Mouse (Mus musculus) urinary bladder, postnatal 10 days (tissue): ENCODE results near the gene Ptn.

Experiments used
- DNase-seq: peaks from one replicate; pipeline ENCODE4 v3.0.0; 2022; ENCODE audit warnings: low spot score

Ptn gene

DNA sequence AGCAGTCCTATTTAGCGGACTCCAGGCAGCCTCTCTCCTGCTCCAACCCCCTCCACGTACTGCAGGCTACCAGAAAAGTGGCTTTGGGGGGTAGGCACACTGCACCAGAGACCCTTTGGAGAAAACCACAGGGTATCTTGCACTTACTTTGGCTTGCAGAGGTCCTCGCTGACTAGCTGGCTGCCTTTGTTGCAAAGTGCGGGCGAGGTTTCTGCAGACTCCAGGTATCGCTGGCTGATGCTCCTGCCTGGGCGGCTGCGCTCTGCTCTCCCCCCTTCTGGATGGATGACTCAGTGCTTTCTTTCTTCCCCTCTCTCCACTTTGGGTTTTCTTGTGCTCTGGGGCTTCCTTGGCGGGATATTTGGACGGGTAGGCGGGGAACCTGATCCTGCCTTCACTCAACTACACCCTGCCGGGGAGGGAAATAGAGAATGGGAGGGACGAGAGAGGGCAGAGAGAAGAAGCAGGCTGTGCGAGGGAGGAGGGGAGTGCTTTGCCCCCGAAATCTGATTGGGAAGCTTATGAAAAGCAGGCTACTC lies at the start of gene Ptn:
Gene Ptn, minus strand, starts transcription at position 474 of the 539 bp plus-strand sequence.
- no peak for DNase-seq

GRCm38 (mm10) chr6:36858258-36859041 lies 48.4 kb upstream of the Ptn start:
- DNase-seq, result no peak

GRCm38 (mm10) chr6:36857627-36858257 lies 47.7 kb upstream of the Ptn start:
- no peak for DNase-seq

DNA sequence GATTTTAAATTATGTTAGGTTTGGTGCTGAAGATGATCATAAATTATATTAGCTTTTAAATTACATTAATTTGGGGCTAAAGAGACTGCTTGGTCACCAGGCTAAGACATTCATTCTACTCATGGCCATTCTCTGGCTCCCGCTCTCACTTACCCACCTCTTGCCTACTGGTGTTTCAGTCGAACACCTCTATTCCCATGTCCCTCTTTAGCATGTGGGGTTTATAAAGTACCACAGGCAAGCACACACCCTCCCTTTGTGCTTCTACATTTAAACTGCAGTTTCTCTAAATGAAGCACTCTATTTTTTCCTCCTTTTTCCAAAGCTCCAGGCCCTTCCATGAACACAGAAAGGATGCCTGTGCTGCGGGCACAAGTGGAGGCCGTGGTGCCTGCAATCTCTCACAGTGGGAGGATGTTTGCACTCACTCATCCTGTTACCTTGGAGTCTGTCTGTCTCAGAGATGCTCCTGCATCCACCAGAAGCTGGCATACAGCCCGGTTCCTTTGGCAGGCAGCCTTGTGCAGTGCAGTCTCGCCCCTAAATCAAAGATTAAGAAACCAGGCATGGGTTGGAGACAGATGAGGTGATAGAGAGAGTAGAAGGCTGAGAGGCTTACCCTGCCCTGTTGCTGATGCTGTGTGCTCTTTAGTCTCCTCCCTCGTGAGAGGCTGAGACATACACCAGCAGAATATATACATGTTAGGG lies 40.6 kb upstream of the Ptn start:
- peak; percentile 20 for DNase-seq

DNA sequence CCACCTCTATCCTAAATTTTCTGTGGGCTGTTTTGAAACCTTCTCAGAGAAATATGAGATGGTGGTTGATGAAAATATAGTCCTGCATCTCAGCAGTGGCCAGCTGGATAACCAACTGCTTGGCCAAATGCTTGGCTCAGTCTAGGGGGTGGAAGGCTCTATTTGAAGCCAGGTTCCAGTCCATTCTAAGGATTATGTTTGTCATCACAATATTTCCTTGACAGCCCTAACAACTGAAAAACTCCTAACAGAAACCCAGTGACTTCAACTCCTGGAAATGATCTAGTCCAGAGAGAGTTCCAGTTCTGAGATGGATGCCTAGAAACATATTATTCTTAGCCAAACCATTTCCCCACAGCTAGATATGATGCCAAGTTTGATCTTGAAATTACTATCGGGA lies 35.3 kb upstream of the Ptn start:
- DNase-seq, result no peak

DNA sequence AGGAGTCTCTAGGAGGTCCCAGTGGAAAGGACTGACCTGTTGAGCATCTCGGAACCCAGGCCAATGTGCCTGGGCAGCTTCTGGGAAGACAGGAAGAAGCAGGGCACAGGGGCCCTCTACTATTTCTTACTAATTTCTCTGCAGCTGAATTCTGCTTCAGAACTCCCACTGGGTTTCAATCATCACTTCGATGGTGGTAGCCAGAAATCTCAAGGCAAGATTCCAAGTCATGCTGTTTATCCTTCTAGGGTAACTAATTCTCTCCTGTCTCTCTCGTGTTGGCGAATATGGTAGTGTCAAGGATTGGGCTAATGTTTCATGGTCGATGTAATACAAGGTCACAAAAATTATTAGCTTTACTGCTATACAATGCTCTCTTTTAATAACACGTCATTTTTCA lies 34.2 kb upstream of the Ptn start:
- DNase-seq, result no peak

- DNase-seq, result no peak
Measured at GRCm38 (mm10) chr6:36843031-36843488, 33.0 kb upstream of the Ptn start.

DNA sequence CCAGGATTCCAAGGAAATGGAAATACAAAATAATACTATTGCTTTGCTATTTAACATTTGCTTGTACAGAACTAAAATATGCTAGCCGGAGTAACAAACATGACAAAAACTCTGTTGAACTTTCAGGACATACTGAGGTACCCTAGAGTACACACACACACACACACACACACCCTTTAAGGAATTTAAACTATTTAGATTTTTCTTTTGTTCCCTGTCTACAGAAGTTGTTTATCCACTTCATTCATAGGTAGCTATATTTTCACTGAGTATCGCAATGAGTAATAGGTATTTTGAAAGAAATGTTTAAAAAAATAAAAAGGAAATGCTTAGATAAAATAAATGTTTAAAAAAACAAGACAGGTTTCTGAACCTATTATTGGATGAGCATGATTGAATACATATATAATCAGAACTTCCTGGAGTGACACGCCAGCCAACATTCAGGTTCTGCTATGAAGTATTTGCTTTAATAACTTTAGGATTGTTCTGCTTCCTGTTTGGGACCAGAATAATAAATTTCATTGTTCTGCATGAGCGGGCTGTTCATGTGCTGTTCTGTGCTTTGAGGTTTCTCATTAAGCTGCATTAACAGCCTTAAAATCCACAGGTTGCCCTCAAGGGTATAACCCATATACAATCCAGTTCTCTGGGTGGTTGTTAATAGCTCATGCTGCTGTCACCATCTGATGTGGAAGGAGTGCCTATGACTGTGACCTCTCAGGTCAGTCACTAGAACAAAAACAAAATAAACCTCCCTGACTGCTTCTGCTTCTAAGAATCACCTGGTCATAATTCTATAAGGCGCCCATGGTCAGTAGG lies 32.3 kb upstream of the Ptn start:
- no peak for DNase-seq

GRCm38 (mm10) chr6:36841701-36842100 lies 31.7 kb upstream of the Ptn start:
- DNase-seq, result no peak

GRCm38 (mm10) chr6:36841174-36841573 lies 31.2 kb upstream of the Ptn start:
- DNase-seq, result no peak

DNA sequence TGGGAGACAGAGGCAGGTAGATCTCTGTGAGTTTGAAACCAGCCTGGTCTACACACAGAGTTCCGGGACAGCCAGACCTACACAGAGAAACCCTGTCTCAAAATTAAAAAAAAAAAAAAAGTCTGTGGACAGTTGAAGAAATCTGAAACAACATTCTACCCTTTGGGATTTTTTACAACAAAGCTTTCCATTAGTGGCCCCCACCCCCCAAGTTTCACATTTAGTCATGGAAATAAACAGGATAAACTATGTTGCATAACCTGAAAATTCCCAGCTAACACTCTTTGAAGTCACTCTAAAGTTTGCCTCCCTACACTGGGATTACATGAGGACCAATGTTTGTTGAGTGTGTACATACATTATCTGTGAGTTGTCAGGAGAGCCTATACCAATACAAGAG lies 28.7 kb upstream of the Ptn start:
- no peak for DNase-seq

DNA sequence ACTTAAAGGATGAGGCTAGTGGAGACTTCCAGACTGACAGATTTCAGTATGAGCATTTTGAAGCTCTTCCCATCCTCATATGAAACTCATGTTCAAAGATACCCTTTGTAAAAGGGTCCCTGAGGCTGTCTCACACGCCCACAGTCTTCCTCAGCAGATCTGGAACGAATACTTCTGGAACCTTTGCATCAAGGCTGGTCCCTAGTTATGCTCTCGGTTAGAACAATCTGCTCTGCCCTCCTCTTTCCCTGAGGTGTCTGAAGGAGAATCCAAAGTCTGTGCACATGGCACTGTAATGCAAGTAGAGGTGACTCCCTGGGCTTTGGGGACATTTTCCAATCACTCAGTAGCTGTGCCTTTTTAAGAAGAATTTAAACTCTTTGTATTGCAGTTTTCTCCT lies 25.3 kb upstream of the Ptn start:
- DNase-seq, result no peak

GRCm38 (mm10) chr6:36834695-36835265 lies 24.8 kb upstream of the Ptn start:
- no peak for DNase-seq

DNA sequence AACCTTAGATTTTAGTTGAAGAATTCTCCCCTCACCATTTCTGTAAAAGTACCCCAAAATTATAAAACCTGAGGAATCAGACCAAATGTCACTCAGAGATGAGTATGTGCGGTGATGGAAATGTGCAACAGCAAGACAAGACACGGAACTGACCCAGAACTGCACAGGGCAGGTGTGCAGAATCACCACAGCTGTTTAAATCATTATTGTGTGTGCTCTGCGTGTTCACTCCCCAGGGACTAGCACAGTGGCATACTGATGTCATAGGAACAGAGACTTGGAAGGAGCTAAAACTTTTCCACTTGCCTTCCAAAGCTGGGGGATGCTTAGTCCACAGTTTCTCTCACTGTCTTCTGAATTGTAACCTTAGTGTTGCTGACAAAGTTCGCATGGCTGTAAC lies 22.7 kb upstream of the Ptn start:
- DNase-seq, result no peak

- DNase-seq, result no peak
Measured at GRCm38 (mm10) chr6:36832207-36832606, 22.2 kb upstream of the Ptn start.

- DNase-seq, result no peak
Measured at GRCm38 (mm10) chr6:36830371-36830925, 20.4 kb upstream of the Ptn start.

DNA sequence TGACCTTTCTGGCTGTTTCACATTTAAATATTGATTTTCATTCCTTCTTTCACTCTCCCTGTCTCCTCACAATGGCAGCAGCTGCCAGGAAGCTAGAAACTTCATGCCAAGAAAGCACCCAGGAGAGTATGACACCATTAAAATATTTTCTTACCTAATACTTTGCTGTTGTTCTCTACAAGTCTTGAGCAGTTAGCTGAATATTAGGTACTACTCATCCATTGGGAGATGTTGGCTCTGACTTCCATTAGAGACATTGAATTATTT lies 9.7 kb upstream of the Ptn start:
- DNase-seq, result no peak

GRCm38 (mm10) chr6:36819019-36819783 lies 9.2 kb upstream of the Ptn start:
- DNase-seq, result no peak

DNA sequence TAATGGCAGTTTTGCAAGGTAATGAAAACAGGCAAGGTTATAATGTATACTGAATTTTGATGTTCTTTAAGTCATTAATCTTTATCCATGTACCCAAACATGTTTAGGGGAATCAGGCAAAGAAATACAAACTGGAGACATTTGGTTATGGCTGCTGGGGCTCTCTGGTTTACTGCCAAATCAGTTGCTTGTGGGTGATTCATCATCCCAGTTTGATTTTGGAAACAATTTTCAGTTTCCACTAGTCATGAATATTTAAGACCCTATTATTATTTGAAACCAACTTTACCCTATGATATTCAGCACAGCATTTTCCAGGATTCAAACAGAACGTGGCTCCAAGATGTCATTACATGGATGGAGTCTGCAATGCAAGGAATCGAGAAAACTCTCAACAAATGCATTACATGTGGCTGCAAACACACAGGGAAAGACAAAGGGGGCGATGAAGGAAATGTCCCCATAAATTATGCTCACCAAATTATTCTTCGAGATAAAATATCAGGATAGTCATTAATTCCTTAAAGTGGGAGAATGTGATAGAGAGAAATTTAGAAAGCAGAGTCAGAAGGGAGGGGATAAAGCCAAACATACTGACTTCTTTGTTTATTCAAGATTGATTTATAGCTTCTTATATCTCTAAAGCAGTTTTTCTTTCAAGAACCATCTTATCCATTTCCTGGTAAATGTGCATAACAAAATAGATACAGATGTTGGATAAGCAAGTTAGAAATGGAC lies 8.4 kb upstream of the Ptn start:
- DNase-seq, result no peak

DNA sequence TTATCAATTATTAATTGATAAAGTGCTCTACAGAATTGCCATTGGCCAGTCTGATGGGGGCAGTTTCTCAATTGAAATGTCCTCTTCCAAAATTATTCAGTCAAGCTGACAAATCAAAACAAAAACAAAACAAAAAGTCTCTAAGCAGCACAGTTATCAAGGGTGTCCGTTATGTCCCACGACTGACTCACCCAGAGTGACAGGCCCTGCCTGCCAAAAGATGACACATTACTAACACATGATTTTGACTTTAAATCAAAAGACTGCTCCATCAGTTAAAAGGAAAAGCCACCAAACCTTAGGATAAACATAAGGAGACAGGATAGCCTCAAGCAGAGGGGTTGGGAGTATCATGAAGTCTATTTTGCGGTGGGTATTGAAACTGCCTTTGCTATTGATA lies 6.6 kb upstream of the Ptn start:
- no peak for DNase-seq
